7 mouse cellular contexts compared by ENCODE assay signal in genomic region chr19:4013066-4013465, GRCm38 (mm10). TPM values are rescaled to one million over a fixed set of nuclear protein-coding genes. Genes with fewer than 3 reads are reported as not detected.
A peak's percentile ranks its signal among the peaks of the same experiment; 100 is the strongest.
DNase-seq lines count a peak whose midpoint lies in the region; ATAC-seq and TF ChIP-seq lines count a peak whose summit lies in the region.

No protein-coding gene starts in this region.

- H3K9me3 ChIP-seq in forebrain, embryonic 13.5 days (replicated peaks) = no peaks in the 10 kb centered on the region
- H3K9me3 ChIP-seq in liver, embryonic 14.5 days (ENCODE audit: control insufficient read depth, low read length) = no peaks in the 10 kb centered on the region

- H3K9ac ChIP-seq in forebrain, embryonic 13.5 days = peak overlapping the region; percentile 31; the same call in 1 of the 2 replicates
- H3K9ac ChIP-seq in liver, embryonic 14.5 days (replicated peaks) = peak overlapping the region; percentile 82

- no peak; the same call in 1 of the 2 replicates for ATAC-seq in forebrain, embryonic 13.5 days
- peak; percentile 49 for ATAC-seq in liver, embryonic 14.5 days (ENCODE audit: insufficient read depth)

- H3K36me3 ChIP-seq in spleen, adult 2 months (ENCODE audit: control insufficient read depth, insufficient read depth, low read length) = peaks cover 10% of the 10 kb centered on the region
- H3K36me3 ChIP-seq in forebrain, embryonic 13.5 days (ENCODE audit: poor library complexity, severe bottlenecking) = peaks cover 24% of the 10 kb centered on the region
- H3K36me3 ChIP-seq in liver, embryonic 14.5 days (replicated peaks; ENCODE audit: control insufficient read depth, insufficient read depth, low read depth) = peaks cover 12% of the 10 kb centered on the region

- no peak for TF ChIP-seq EP300 in liver, embryonic 14.5 days (IDR thresholded peaks at IDR 0.05; ENCODE audit: low read depth)

- no peak for TF ChIP-seq POLR2A in spleen, adult 2 months (IDR thresholded peaks at IDR 0.05; ENCODE audit: low read depth, low read length)

- no peak for TF ChIP-seq CTCF in spleen, adult 2 months (IDR thresholded peaks at IDR 0.05; ENCODE audit: extremely low read depth, insufficient read depth, insufficient read length, insufficient replicate concordance)
- no peak for TF ChIP-seq CTCF in liver, embryonic 14.5 days (IDR thresholded peaks at IDR 0.05; ENCODE audit: low read depth)

- intact Hi-C loops in left cerebral cortex, postnatal 36 days (cut with DNase I) = loop anchor here (2.0 to 10.0 kb wide), 2 partner anchors 68 to 212 kb away; no protein-coding TSS in a partner anchor

- no peaks in the 10 kb centered on the region for H3K27me3 ChIP-seq in spleen, adult 2 months (ENCODE audit: control insufficient read depth, insufficient read depth, low read length)
- no peaks in the 10 kb centered on the region for H3K27me3 ChIP-seq in forebrain, embryonic 13.5 days
- no peaks in the 10 kb centered on the region for H3K27me3 ChIP-seq in liver, embryonic 14.5 days (ENCODE audit: control insufficient read depth, insufficient read depth, low read length)

- H3K4me2 ChIP-seq in forebrain, embryonic 13.5 days = peak overlapping the region; percentile 79
- peak overlapping the region; percentile 85 for H3K4me2 ChIP-seq in liver, embryonic 14.5 days (ENCODE audit: low read depth)

- peaks cover 9% of the 10 kb centered on the region; the same call in 1 of the 2 replicates for H3K4me1 ChIP-seq in spleen, adult 2 months (ENCODE audit: control insufficient read depth, insufficient read depth, insufficient read length)
- H3K4me1 ChIP-seq in forebrain, embryonic 13.5 days = peaks cover 13% of the 10 kb centered on the region
- H3K4me1 ChIP-seq in liver, embryonic 14.5 days (replicated peaks; ENCODE audit: control insufficient read depth in 2 of 2, insufficient read depth in 2 of 2, low read length in 1 of 2) = peaks cover 26 to 29% of the 10 kb centered on the region in 2 experiments

- H3K4me3 ChIP-seq in spleen, adult 2 months (ENCODE audit: extremely low read depth, insufficient read depth, insufficient read length) = peak overlapping the region; percentile 55
- peak overlapping the region; percentile 80 for H3K4me3 ChIP-seq in forebrain, embryonic 13.5 days
- peak overlapping the region; percentile 73 to 80 for H3K4me3 ChIP-seq in liver, embryonic 14.5 days (ENCODE audit: insufficient read depth in 1 of 2, low read depth in 2 of 2, low read length in 2 of 2)

- WGBS in spleen, adult 2 months = 23% methylated on average over 9 of the region's 9 CpGs
- 25% methylated on average over 9 of the region's 9 CpGs for WGBS in forebrain, embryonic 13.5 days
- 10% methylated on average over 9 of the region's 9 CpGs for WGBS in liver, embryonic 14.5 days (ENCODE audit: insufficient replicate concordance)

- no peak for DNase-seq in spleen, adult 2 months (ENCODE audit: low read depth in 1 of 2, low spot score in 2 of 2)
- no peak for DNase-seq in spleen, postnatal 4 days (ENCODE audit: low spot score in 2 of 2)
- DNase-seq in liver, embryonic 14.5 days (ENCODE audit: low read depth in 3 of 3, low spot score in 3 of 3) = peak; percentile 19 to 31 (median 20)
- DNase-seq in c-Kit-positive CD71-positive TER-119-positive erythroid progenitor cells, embryonic 14.5 days (ENCODE audit: low spot score) = no peak
- no peak for DNase-seq in cerebellum, postnatal 36 days
- DNase-seq in left cerebral cortex, postnatal 36 days (ENCODE audit: low spot score in 2 of 2) = no peak

- H3K27ac ChIP-seq in spleen, adult 2 months (ENCODE audit: insufficient read depth, low read length) = 0 out of 2 replicates have a peak overlapping the region, but pooled peaks have one; percentile 8
- no peak overlapping the region for H3K27ac ChIP-seq in forebrain, embryonic 13.5 days
- peak overlapping the region; percentile 74 for H3K27ac ChIP-seq in liver, embryonic 14.5 days

RNA-seq across cellular contexts. Expression of gene Ndufv1, which starts 0.5 kb away (rescaled TPM):
- polyA plus RNA-seq in spleen, adult 2 months (2012; rRNA removed) = 65.5 and 71.3 TPM in 2 replicates
- 202 and 216 TPM in 2 replicates for polyA plus RNA-seq in forebrain, embryonic 13.5 days (2015; fragmentation: Nextera tagmentation; extraction: Ambion mirVana)
- 67.5 and 84.8 TPM in 2 replicates for polyA plus RNA-seq in liver, embryonic 14.5 days (2012; rRNA removed)
- 159 and 168 TPM in 2 replicates for polyA plus RNA-seq in liver, embryonic 14.5 days (2014; fragmentation: Nextera tagmentation; extraction: Ambion mirVana)
- 100 to 1,000 TPM; 226 to 259 TPM for total RNA-seq in left cerebral cortex, postnatal 36 days (2021)

RNA-seq across cellular contexts. Expression of gene Doc2g, which starts 10.0 kb away (rescaled TPM):
- 12.8 and 13.7 TPM in 2 replicates for polyA plus RNA-seq in spleen, adult 2 months (2012; rRNA removed)
- polyA plus RNA-seq in forebrain, embryonic 13.5 days (2015; fragmentation: Nextera tagmentation; extraction: Ambion mirVana) = 5.5 and 5.7 TPM in 2 replicates
- polyA plus RNA-seq in liver, embryonic 14.5 days (2012; rRNA removed) = 1.8 and 2.2 TPM in 2 replicates
- 0.25 and 0.45 TPM in 2 replicates for polyA plus RNA-seq in liver, embryonic 14.5 days (2014; fragmentation: Nextera tagmentation; extraction: Ambion mirVana)
- total RNA-seq in left cerebral cortex, postnatal 36 days (2021) = 1 to 10 TPM; 2.7 to 6.8 TPM

RNA-seq across cellular contexts. Expression of gene Gm49405, which starts 12.6 kb away (rescaled TPM):
- polyA plus RNA-seq in spleen, adult 2 months (2012; rRNA removed) = 2.9 and 3.1 TPM in 2 replicates
- 5.4 and 5.7 TPM in 2 replicates for polyA plus RNA-seq in forebrain, embryonic 13.5 days (2015; fragmentation: Nextera tagmentation; extraction: Ambion mirVana)
- polyA plus RNA-seq in liver, embryonic 14.5 days (2012; rRNA removed) = 0.65 and 0.73 TPM in 2 replicates
- 0.25 and 0.33 TPM in 2 replicates for polyA plus RNA-seq in liver, embryonic 14.5 days (2014; fragmentation: Nextera tagmentation; extraction: Ambion mirVana)
- 1 to 10 TPM; 1.2 to 1.8 TPM for total RNA-seq in left cerebral cortex, postnatal 36 days (2021)

RNA-seq across cellular contexts. Expression of gene Nudt8, which starts 12.7 kb away (rescaled TPM):
- polyA plus RNA-seq in spleen, adult 2 months (2012; rRNA removed) = 18.5 and 22.2 TPM in 2 replicates
- 25.8 and 28.2 TPM in 2 replicates for polyA plus RNA-seq in forebrain, embryonic 13.5 days (2015; fragmentation: Nextera tagmentation; extraction: Ambion mirVana)
- 2.1 and 2.9 TPM in 2 replicates for polyA plus RNA-seq in liver, embryonic 14.5 days (2012; rRNA removed)
- polyA plus RNA-seq in liver, embryonic 14.5 days (2014; fragmentation: Nextera tagmentation; extraction: Ambion mirVana) = 14.2 and 15.2 TPM in 2 replicates
- total RNA-seq in left cerebral cortex, postnatal 36 days (2021) = 10 to 100 TPM in 1 of 2 experiments, 1 to 10 TPM in 1; 8.8 to 13.3 TPM

RNA-seq across cellular contexts. Expression of gene Tbx10, which starts 20.5 kb away (rescaled TPM):
- polyA plus RNA-seq in spleen, adult 2 months (2012; rRNA removed) = not detected in 2 replicates
- not detected in 2 replicates for polyA plus RNA-seq in forebrain, embryonic 13.5 days (2015; fragmentation: Nextera tagmentation; extraction: Ambion mirVana)
- 0.37 and 0.50 TPM in 2 replicates for polyA plus RNA-seq in liver, embryonic 14.5 days (2012; rRNA removed)
- polyA plus RNA-seq in liver, embryonic 14.5 days (2014; fragmentation: Nextera tagmentation; extraction: Ambion mirVana) = 0.28 and 0.30 TPM in 2 replicates
- total RNA-seq in left cerebral cortex, postnatal 36 days (2021) = not detected

Comparison
In these comparisons a context has a peak if more than half of its experiments do, and no peak if none do; other contexts are left out.
1. DNase-seq: peak in liver, embryonic 14.5 days (3 of 3); none in spleen, adult 2 months (0 of 2), spleen, postnatal 4 days (0 of 2), c-Kit-positive CD71-positive TER-119-positive erythroid progenitor cells, embryonic 14.5 days (single experiment), cerebellum, postnatal 36 days (0 of 2) and left cerebral cortex, postnatal 36 days (0 of 2).
2. Peak in every context shown above with its lines, with median percentiles within 50 percentile points of each other: H3K4me3 ChIP-seq.